Mouse (Mus musculus) liver, embryonic 15.5 days (tissue): ENCODE data around the gene Ndufs2. TPM values are rescaled to one million over a fixed set of nuclear protein-coding genes. Genes with fewer than 3 reads are reported as not detected.

Source experiments
- ATAC-seq: fragments of 200-750 bp; cut with Nextera tagmentation; 2 replicates; pipeline ENCODE4 v1.8.0; 2017; ENCODE audit warnings: moderate number of reproducible peaks, mild to moderate bottlenecking, moderate library complexity; ENCODE audit not compliant: insufficient read depth
- H3K27ac ChIP-seq: fragments of 300-500 bp; sonication (generic); replicated peaks from 2 replicates; pipeline ENCODE4 v1.5.1; 2015; ENCODE audit warnings: mild to moderate bottlenecking, inconsistent platforms
- H3K27me3 ChIP-seq: fragments of 300-500 bp; sonication (generic); 2 replicates; pipeline ENCODE4 v1.6.1; 2015; ENCODE audit warnings: mild to moderate bottlenecking, inconsistent platforms
- H3K36me3 ChIP-seq: fragments of 300-500 bp; sonication (generic); replicated peaks from 2 replicates; pipeline ENCODE4 v1.6.1; 2015; ENCODE audit warnings: moderate library complexity, mild to moderate bottlenecking, inconsistent platforms
- H3K4me1 ChIP-seq: fragments of 300-500 bp; sonication (generic); replicated peaks from 2 replicates; pipeline ENCODE4 v1.6.1; 2015; ENCODE audit warnings: inconsistent platforms
- H3K4me2 ChIP-seq: fragments of 300-500 bp; sonication (generic); 2 replicates; pipeline ENCODE4 v1.6.1; 2015; ENCODE audit warnings: moderate library complexity, mild to moderate bottlenecking, inconsistent platforms
- H3K4me3 ChIP-seq: fragments of 300-500 bp; sonication (generic); replicated peaks from 2 replicates; pipeline ENCODE4 v1.5.1; 2015; ENCODE audit warnings: mild to moderate bottlenecking, inconsistent platforms
- H3K9ac ChIP-seq: fragments of 300-500 bp; sonication (generic); 2 replicates; pipeline ENCODE4 v1.6.1; 2015; ENCODE audit warnings: moderate library complexity, mild to moderate bottlenecking, inconsistent platforms
- H3K9me3 ChIP-seq: fragments of 300-500 bp; sonication (generic); replicated peaks from 2 replicates; pipeline ENCODE4 v1.6.1; 2016; ENCODE audit warnings: inconsistent platforms
- WGBS: fragments of 180-500 bp; shearing (Covaris S2); methylation state at CpG from one replicate; pipeline ENCODE4 v1.1.7; 2015; ENCODE audit warnings: mixed read lengths; ENCODE audit not compliant: insufficient replicate concordance; 5-methylcytosine and 5-hydroxymethylcytosine counted together
- polyA plus RNA-seq: library from polyadenylated mRNA; unstranded; fragments of >200 nt; fragmentation: Nextera tagmentation; extraction: Ambion mirVana; gene quantifications from 2 replicates; pipeline ENCODE4 v1.2.1, GENCODE M21; 2015

Ndufs2 gene
- polyA plus RNA-seq, 1 experiment from 2014 or later: 137 TPM

DNA sequence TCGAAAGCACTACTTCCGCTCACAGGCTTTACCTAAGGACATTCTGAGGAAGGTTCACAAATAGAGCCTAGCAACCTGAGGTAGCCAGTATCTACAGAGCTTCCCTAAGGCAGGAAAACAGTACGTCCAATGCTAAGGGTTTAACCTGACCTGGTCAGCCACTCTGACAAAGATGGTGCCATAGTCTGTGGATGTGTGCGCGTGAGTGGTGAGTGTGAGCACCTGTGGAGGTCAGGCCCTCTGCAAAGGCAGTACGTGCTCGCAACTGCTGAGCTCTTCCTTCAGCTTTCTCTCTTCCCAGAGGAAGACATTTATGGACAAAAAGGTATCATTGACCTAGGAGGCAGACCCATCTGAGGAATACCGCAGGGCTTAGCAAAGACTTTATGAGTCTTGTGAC is 27.2 kb upstream of the Ndufs2 start:
- Histone ChIP-seq H3K9me3 (no peaks in the 10 kb centered on the region), H3K27me3 (no peaks in the 10 kb centered on the region), H3K4me2 (peak overlapping the region; percentile 81), H3K36me3 (peaks cover 81% of the 10 kb centered on the region), H3K4me3 (peak overlapping the region; percentile 73), H3K9ac (peak overlapping the region; percentile 90; the same call in 1 of the 2 replicates), H3K4me1 (peaks cover 78% of the 10 kb centered on the region), H3K27ac (peak overlapping the region; percentile 98)
- ATAC-seq: no peak
- 93% methylated on average over 8 of the region's 8 CpGs for WGBS

DNA sequence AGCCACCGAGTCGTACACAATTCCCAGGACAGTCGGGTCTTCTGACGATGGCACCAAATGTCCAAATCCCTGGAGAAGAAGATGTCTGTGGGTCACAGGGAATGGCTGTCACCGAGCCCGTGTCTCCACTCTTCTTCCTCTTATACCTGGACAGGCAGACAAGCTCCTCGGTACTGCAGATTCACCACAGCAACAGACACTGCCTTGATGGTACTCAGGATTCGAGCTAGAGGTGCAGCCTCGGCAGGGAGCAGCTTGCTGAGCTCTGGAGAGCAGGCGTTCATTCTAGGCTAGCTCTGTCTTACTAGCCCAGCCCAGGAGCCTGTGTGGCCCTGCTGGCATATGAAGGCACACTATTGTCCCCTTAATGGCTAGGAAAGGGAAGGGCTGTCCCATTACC is 26.5 kb upstream of the Ndufs2 start:
- 85% methylated on average over 10 of the region's 10 CpGs for WGBS
- no peak for ATAC-seq
- Histone ChIP-seq H3K4me3 (peak overlapping the region; percentile 73), H3K36me3 (peaks cover 81% of the 10 kb centered on the region), H3K27me3 (no peaks in the 10 kb centered on the region), H3K4me2 (peak overlapping the region; percentile 81), H3K9me3 (no peaks in the 10 kb centered on the region), H3K27ac (peak overlapping the region; percentile 98), H3K4me1 (peaks cover 71% of the 10 kb centered on the region), H3K9ac (peak overlapping the region; percentile 90; the same call in 1 of the 2 replicates)

DNA sequence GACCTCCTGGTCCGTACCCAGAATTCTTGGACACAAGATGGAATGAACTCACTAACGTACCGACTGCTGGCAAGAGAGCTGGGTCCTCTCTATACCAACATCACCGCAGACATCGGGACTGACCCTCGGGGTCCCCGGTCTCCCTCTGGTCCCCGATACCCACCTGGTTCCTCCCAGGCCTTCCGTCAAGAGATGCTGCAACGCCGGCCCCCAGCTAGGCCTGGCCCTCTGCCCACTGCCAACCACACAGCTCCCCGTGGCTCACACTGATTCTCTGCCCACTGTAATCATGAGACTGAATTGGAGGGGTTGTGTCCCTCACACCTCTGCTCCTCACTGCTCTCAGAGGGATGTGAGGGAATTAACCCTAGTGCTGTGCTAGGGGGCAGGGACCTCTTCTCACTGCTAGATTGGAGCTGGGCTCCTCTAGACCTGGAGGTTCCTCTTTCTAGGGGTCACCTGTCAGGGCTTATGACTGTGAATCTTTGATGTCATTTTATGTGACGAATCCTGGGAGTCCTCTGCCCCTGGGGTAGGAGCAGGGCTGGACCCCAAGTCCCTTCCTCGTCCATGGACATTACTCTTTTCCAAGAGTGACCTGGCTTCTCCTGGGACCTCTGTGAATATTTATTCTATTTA is 25.0 kb upstream of the Ndufs2 start:
- peaks cover 76% of the 10 kb centered on the region for H3K4me1 ChIP-seq
- H3K36me3 ChIP-seq: peaks cover 85% of the 10 kb centered on the region
- no peaks in the 10 kb centered on the region for H3K27me3 ChIP-seq
- no peak for ATAC-seq
- no peaks in the 10 kb centered on the region for H3K9me3 ChIP-seq
- peak overlapping the region; percentile 81; the same call in 1 of the 2 replicates for H3K4me2 ChIP-seq
- H3K9ac ChIP-seq: no peak overlapping the region
- H3K4me3 ChIP-seq: no peak overlapping the region
- 91% methylated on average over 14 of the region's 14 CpGs for WGBS
- peak overlapping the region; percentile 48 for H3K27ac ChIP-seq

DNA sequence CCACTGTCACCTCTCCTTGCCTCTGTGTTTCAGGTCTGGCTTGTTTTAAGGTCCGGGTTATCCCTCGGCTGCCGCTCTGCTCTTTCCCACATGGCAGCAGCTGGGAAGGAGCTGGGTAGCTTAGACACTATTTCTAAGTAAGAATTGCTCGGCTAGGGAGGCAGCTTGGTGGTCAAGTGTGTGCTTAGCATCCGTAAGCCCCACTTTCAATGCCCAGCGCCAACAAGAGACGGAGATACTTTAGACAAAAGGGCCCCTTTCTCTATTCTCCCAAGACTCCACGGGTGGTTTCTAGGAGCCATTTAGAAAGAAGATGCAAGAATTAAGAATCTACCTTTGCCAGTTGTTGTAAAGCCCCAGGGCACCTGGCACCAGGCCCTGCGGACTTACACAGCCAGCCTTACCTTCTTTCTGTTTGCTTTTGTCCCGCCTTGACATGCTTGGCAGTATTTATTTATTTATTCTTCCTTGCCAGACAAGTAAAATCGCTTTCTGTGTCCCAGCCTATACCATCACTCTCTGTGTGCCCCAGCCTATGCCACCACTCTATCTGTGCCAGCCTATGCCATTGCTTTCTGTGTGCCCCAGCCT is 24.1 kb upstream of the Ndufs2 start:
- H3K27ac ChIP-seq: peak overlapping the region; percentile 51
- no peak overlapping the region for H3K4me3 ChIP-seq
- no peaks in the 10 kb centered on the region for H3K27me3 ChIP-seq
- 92% methylated on average over 11 of the region's 11 CpGs for WGBS
- H3K9ac ChIP-seq: no peak overlapping the region
- H3K36me3 ChIP-seq: peaks cover 85% of the 10 kb centered on the region
- 0 out of 2 replicates have a peak overlapping the region, but pooled peaks have one; percentile 4 for H3K4me2 ChIP-seq
- peaks cover 82% of the 10 kb centered on the region for H3K4me1 ChIP-seq
- no peaks in the 10 kb centered on the region for H3K9me3 ChIP-seq
- ATAC-seq: no peak

DNA sequence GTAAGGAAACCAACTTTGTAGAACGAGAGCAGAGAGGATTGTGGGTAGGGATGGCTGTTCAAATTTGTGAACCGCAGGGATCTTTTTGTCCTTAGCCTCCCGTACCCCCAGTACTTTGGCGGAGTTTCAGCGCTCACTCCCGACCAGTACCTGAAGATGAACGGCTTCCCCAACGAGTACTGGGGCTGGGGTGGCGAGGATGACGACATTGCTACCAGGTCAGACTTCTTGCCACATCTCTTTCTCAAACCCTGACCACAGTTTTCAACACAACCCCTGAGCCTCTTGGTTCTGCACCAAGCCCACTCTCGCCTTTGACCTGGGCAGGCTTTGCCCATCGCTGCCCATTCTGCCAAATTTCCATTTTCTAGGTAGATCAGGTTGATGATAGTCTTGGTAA is 23.0 kb upstream of the Ndufs2 start:
- Histone ChIP-seq H3K36me3 (peaks cover 76% of the 10 kb centered on the region), H3K27me3 (no peaks in the 10 kb centered on the region)
- 88% methylated on average over 12 of the region's 12 CpGs for WGBS

DNA sequence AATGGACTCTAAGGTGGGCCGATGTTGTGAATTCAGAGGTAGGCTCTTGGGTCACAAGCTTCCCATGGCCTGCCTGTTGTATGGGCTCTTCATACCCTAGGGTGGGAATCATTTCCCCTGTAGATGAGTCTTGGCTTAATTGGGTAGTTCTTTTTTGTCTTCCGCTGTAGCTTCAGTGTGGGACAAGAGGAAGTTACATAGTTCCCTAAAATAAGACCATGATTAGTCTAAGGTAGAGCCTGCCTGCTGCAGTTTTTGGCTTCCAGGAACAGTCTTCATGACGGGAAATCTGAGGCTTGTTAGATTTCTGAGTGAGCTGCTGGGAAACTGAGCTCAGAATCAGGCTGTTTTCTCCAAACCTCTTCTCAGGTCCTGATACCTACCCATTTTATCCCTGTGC is 20.9 kb upstream of the Ndufs2 start:
- H3K9me3 ChIP-seq: no peaks in the 10 kb centered on the region
- H3K9ac ChIP-seq: peak overlapping the region; percentile 77; the same call in 1 of the 2 replicates
- 56% methylated on average over 3 of the region's 3 CpGs for WGBS
- H3K36me3 ChIP-seq: peaks cover 56% of the 10 kb centered on the region
- H3K27me3 ChIP-seq: no peaks in the 10 kb centered on the region
- H3K4me3 ChIP-seq: peak overlapping the region; percentile 82
- peaks cover 65% of the 10 kb centered on the region for H3K4me1 ChIP-seq
- ATAC-seq: no peak
- peak overlapping the region; percentile 88 for H3K4me2 ChIP-seq
- H3K27ac ChIP-seq: peak overlapping the region; percentile 87

More for the DNA sequence above, 23.0 kb upstream of the Ndufs2 start:
- H3K4me3 ChIP-seq: no peak overlapping the region
- no peaks in the 10 kb centered on the region for H3K9me3 ChIP-seq
- peaks cover 82% of the 10 kb centered on the region for H3K4me1 ChIP-seq
- ATAC-seq: no peak
- 0 out of 2 replicates have a peak overlapping the region, but pooled peaks have one; percentile 3 for H3K4me2 ChIP-seq
- H3K27ac ChIP-seq: peak overlapping the region; percentile 51
- no peak overlapping the region for H3K9ac ChIP-seq

DNA sequence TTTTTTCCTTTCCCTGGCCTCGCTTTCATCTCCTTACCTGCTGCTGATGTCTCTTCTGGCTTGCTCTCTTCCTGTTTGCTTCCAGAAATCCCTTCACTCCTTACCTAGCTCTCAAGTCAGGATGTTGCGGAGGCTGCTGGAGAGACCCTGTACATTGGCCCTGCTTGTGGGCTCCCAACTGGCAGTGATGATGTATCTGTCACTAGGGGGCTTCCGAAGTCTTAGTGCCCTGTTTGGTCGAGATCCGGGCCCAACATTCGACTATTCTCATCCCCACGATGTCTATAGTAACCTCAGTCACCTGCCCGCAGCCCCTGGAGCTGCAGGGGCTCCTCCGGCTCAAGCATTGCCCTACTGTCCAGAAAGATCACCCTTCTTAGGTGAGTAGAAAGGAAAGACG is 20.4 kb upstream of the Ndufs2 start:
- H3K4me3 ChIP-seq: peak overlapping the region; percentile 82
- no peak for ATAC-seq
- peak overlapping the region; percentile 77 for H3K9ac ChIP-seq
- H3K4me1 ChIP-seq: peaks cover 62% of the 10 kb centered on the region
- H3K9me3 ChIP-seq: no peaks in the 10 kb centered on the region
- 48% methylated on average over 10 of the region's 10 CpGs for WGBS
- peak overlapping the region; percentile 88 for H3K4me2 ChIP-seq
- H3K27ac ChIP-seq: peak overlapping the region; percentile 87
- H3K27me3 ChIP-seq: no peaks in the 10 kb centered on the region
- H3K36me3 ChIP-seq: peaks cover 51% of the 10 kb centered on the region

DNA sequence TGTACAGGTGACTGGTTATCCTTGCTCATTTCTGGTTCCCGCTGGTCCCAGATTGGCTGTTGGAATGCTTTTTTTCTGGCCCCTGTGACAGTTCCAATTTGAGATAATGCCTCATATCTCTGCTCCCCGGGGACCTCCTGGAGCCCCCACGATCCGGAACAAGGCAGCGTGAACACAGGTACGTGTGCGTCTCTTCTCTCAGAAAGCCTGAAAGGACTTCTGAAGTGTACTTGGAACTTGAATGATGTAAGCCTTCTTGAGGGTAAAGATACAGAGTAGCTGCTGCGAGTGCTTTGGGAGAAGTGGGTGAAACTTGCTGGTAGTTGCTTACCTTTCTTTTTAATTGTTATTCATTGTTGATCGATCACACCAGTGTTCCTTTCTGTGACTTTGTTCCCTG is 20.0 kb upstream of the Ndufs2 start:
- Histone ChIP-seq H3K4me3 (peak overlapping the region; percentile 82), H3K4me1 (peaks cover 63% of the 10 kb centered on the region), H3K36me3 (peaks cover 47% of the 10 kb centered on the region), H3K9ac (peak overlapping the region; percentile 77), H3K4me2 (peak overlapping the region; percentile 88), H3K27me3 (no peaks in the 10 kb centered on the region), H3K27ac (peak overlapping the region; percentile 87), H3K9me3 (no peaks in the 10 kb centered on the region)
- WGBS: 26% methylated on average over 9 of the region's 9 CpGs
- no peak for ATAC-seq

DNA sequence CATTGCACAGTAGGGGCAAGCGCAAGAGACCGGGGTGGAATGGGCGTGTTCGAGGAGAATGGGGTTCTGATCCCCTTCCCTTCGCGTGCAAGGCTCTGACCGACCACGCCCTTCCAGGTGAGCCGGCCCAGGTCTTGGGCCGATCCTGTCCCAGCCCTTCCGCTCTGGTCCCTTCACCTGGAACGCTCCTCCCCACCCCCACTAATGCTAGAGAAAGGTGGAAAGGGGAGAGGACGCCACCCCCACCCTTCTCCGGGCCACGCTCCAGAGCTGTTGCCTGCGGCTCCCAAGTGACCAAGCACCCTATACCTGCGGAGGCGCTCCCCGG is 19.3 kb upstream of the Ndufs2 start:
- Histone ChIP-seq H3K27me3 (no peaks in the 10 kb centered on the region), H3K9me3 (no peaks in the 10 kb centered on the region), H3K4me2 (peak overlapping the region; percentile 88), H3K36me3 (peaks cover 40% of the 10 kb centered on the region), H3K4me3 (peak overlapping the region; percentile 82), H3K27ac (peak overlapping the region; percentile 87), H3K4me1 (peaks cover 58% of the 10 kb centered on the region), H3K9ac (peak overlapping the region; percentile 77)
- under 1% methylated on average over 19 of the region's 19 CpGs for WGBS
- ATAC-seq: peak; percentile 65

DNA sequence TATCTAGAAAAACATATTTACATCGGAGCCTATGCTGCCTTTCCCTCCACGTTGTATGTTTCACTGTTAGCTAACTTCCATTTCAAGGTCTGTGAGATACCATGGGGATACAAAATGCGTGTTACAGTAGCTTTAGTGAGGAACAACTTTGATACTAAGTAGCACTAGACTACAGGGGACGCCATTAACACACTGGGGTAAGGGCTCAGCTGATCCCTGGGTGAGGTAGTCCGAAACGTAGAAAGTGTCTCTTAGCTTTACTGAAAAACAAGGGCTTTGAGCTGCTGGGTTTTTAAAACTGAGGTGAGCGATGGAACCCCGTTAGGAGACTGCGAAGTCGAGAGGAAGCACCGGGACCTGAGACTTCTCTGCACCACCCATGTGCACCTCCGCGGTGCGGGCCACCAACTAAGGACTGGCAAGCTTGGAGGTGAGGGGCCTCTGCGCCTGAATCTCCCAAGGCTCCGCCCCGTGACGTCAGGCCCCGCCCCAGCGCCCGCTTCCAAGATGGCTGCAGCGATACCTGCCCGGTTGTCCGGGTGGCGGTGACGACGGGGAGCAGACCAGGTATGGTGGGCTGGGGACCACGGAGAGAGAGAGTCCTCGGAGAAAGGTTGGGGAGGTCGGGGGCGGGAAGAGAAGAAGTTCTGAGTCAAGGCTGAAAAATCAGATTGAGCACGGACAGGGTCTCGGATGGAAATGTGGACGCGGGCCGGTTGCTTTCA is 18.8 kb upstream of the Ndufs2 start, which contains the start of gene B4galt3:
TSS of gene B4galt3 (plus strand) at position 481 of the 725 bp plus-strand sequence.
- H3K9ac ChIP-seq: peak within 1 kb of the TSS; percentile 77
- no peaks in the 10 kb centered on the region for H3K9me3 ChIP-seq
- H3K4me2 ChIP-seq: peak within 1 kb of the TSS; percentile 88
- peak within 1 kb of the TSS; percentile 82 for H3K4me3 ChIP-seq
- 4% methylated on average over 36 of the region's 36 CpGs for WGBS
- peak; percentile 92 for ATAC-seq
- no peaks in the 10 kb centered on the region for H3K27me3 ChIP-seq
- peaks cover 35% of the 10 kb centered on the region for H3K36me3 ChIP-seq
- H3K4me1 ChIP-seq: peaks cover 53% of the 10 kb centered on the region
- H3K27ac ChIP-seq: peak within 1 kb of the TSS; percentile 87

DNA sequence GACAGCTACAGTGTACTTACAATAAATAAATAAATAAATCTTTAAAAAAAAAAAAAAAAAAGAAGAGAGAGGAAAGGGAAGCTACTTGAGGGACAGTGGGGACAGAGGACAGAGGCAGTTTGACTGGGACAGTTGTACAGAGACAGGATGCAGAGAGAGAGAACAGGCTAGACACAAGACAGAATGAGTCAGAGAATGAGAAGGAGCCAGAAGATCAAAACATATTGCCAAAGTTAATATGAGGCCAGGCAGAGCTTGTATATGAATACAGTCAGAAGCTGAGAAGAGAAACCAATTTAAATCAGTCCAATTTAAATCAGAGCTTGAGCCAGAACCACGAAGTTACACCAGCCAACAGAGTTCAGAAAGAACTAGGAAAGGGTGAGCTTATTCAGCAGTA is 17.2 kb upstream of the Ndufs2 start:
- H3K36me3 ChIP-seq: peaks cover 18% of the 10 kb centered on the region
- no peak overlapping the region for H3K9ac ChIP-seq
- H3K27ac ChIP-seq: no peak overlapping the region
- H3K4me2 ChIP-seq: no peak overlapping the region
- WGBS: 35% methylated on average over 1 of the region's 1 CpGs
- peaks cover 4% of the 10 kb centered on the region for H3K27me3 ChIP-seq
- H3K9me3 ChIP-seq: no peaks in the 10 kb centered on the region
- H3K4me3 ChIP-seq: no peak overlapping the region
- ATAC-seq: no peak
- peaks cover 39% of the 10 kb centered on the region for H3K4me1 ChIP-seq
